Mouse (Mus musculus) left cerebral cortex, adult 18-20 months (tissue): ENCODE data around the gene Nop10. TPM values are rescaled to one million over a fixed set of nuclear protein-coding genes. Genes with fewer than 3 reads are reported as not detected.
"Not testable (repeated sequence)": the region's sequence is repeated elsewhere in the genome, so short reads cannot be mapped to it uniquely, and the experiment has no call there.

Source experiments
- DNase-seq, 2 experiments: peaks; one replicate each; pipeline ENCODE4 v3.0.0; 2021 to 2022; ENCODE audit warnings: low spot score in 2 of 2, mixed read lengths in 1 of 2
- total RNA-seq, 2 experiments: library from RNA; stranded (reverse); gene quantifications; 2 replicates each; pipeline ENCODE4 v1.2.3; 2021

Gene Nop10
- total RNA-seq, 2 experiments from 2014 or later = 48.6 to 56.9 TPM

- DNase-seq = no peak
These were observed 1.1 kb downstream of the Nop10 start for GRCm38 (mm10) chr2:112262779-112263295.

- no peak for DNase-seq
These were observed 2.6 kb downstream of the Nop10 start for GRCm38 (mm10) chr2:112264364-112264763.

GRCm38 (mm10) chr2:112265448-112266241 lies 3.9 kb downstream of the Nop10 start, which contains the start of gene Slc12a6:
Gene Slc12a6, plus strand, starts transcription at chr2:112265825.
- DNase-seq = peak; percentile 88 to 93

- DNase-seq = no peak
These were observed 4.5 kb downstream of the Nop10 start, which contains the start of gene Gm21985 for GRCm38 (mm10) chr2:112266242-112266592. Gene Gm21985, plus strand, starts transcription at chr2:112266314.

- DNase-seq = no peak
These were observed 5.1 kb downstream of the Nop10 start for GRCm38 (mm10) chr2:112266780-112267179.

GRCm38 (mm10) chr2:112267547-112268269 lies 6.0 kb downstream of the Nop10 start:
- DNase-seq = no peak

- DNase-seq = no peak
These were observed 8.3 kb downstream of the Nop10 start for GRCm38 (mm10) chr2:112270011-112270410.

- DNase-seq = no peak
These were observed 11.2 kb downstream of the Nop10 start for GRCm38 (mm10) chr2:112272909-112273308.

GRCm38 (mm10) chr2:112273474-112273873 lies 11.7 kb downstream of the Nop10 start:
- no peak for DNase-seq

- DNase-seq = no peak
These were observed 15.1 kb downstream of the Nop10 start for GRCm38 (mm10) chr2:112276870-112277269.

GRCm38 (mm10) chr2:112282846-112283245 lies 21.1 kb downstream of the Nop10 start:
- DNase-seq = no peak

GRCm38 (mm10) chr2:112284363-112285030 lies 22.8 kb downstream of the Nop10 start:
- peak; percentile 21 to 22 for DNase-seq

GRCm38 (mm10) chr2:112285031-112285390 lies 23.3 kb downstream of the Nop10 start:
- no peak for DNase-seq

- not testable (repeated sequence) for DNase-seq
These were observed 24.3 kb downstream of the Nop10 start for GRCm38 (mm10) chr2:112286062-112286461.

- no peak for DNase-seq
These were observed 25.3 kb downstream of the Nop10 start for GRCm38 (mm10) chr2:112287059-112287458.

GRCm38 (mm10) chr2:112289507-112289906 lies 27.8 kb downstream of the Nop10 start:
- DNase-seq = no peak

GRCm38 (mm10) chr2:112292823-112293222 lies 31.1 kb downstream of the Nop10 start:
- no peak for DNase-seq

GRCm38 (mm10) chr2:112296211-112296610 lies 34.5 kb downstream of the Nop10 start:
- DNase-seq = no peak

- DNase-seq = no peak
These were observed 36.5 kb downstream of the Nop10 start for GRCm38 (mm10) chr2:112298221-112298620.

- no peak for DNase-seq
These were observed 46.9 kb downstream of the Nop10 start for GRCm38 (mm10) chr2:112308671-112309070.

- no peak for DNase-seq
These were observed 47.5 kb downstream of the Nop10 start for GRCm38 (mm10) chr2:112309161-112309600.
